In the genomic region with DNA sequence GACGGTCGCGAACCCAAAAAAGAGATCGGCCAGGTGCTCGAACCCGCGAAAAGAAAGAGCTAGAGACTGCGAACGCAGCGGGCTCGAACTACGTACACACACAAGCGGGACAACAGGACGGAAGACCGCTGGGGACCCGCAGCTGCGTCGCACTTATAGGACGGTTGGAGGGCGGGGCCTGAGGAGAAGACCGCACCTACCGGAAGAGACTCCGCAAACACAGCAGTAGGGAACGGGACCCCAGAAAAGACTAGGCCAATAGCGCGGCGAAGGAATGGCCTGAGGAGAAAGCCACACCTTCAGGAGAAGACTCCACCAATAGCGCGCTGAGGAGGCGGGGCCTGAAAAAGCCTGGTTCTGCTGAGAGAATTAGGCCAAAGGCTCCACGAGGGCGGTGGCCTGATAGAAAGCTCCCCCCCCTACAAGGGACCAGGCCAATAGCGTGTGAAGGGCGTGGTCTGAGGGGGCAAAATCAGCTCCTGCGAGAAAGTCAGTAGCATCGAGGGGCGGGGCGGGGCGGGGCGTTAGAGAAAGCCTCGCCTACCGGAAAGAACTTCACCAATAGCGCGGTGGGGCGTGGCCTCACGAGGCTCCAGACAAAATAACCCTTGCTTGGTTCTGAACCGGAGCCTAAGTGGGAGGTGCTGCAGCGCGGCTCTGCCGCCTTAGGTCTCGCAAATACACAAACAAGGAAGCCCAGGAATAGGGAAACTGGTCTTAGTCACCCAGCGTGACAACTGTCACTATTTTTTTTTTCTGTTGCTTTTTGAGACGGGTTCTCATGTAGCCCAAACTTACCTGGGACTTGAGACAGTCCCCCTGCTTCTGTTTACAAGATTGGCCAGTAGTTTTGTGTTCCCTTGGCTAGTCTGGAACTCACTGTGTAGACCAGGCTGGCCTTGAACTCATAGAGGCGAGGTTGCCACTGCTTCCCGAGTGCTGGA, we compare ENCODE assay signal across 8 mouse cellular contexts. TPM values are rescaled to one million over a fixed set of nuclear protein-coding genes. Genes with fewer than 3 reads are reported as not detected.
DNase-seq lines count a peak whose midpoint lies in the region; ATAC-seq and TF ChIP-seq lines count a peak whose summit lies in the region.

Gene Arrdc2 (minus strand): TSS at position 313 of the 944 bp plus-strand sequence.

- peak within 1 kb of the TSS; percentile 93 for H3K27ac ChIP-seq in bone marrow, adult 2 months (ENCODE audit: control insufficient read depth, insufficient read depth, low read depth, low read length, poor library complexity)
- H3K27ac ChIP-seq in embryonic facial prominence, embryonic 15.5 days (replicated peaks) = peak within 1 kb of the TSS; percentile 95
- peak within 1 kb of the TSS; percentile 85 for H3K27ac ChIP-seq in limb, embryonic 14.5 days (replicated peaks; ENCODE audit: low read depth, low read length)
- H3K27ac ChIP-seq in midbrain, postnatal 0 days (ENCODE audit: low read depth, low read length) = peak within 1 kb of the TSS; percentile 83

- no peaks in the 10 kb centered on the region for H3K9me3 ChIP-seq in embryonic facial prominence, embryonic 15.5 days (replicated peaks)
- no peaks in the 10 kb centered on the region for H3K9me3 ChIP-seq in limb, embryonic 14.5 days (ENCODE audit: control insufficient read depth, low read length)
- H3K9me3 ChIP-seq in midbrain, postnatal 0 days (ENCODE audit: low read length) = no peaks in the 10 kb centered on the region

- DNase-seq in 416B (ENCODE audit: low read depth) = peak; percentile 100
- peak; percentile 99 for DNase-seq in heart, adult 8-10 months (ENCODE audit: low spot score)
- peak; percentile 100 for DNase-seq in kidney, adult 9 months
- DNase-seq in limb, embryonic 14.5 days (ENCODE audit: low spot score) = peak; percentile 100
- peak; percentile 100 for DNase-seq in midbrain, postnatal 0 days (ENCODE audit: low spot score)
- peak; percentile 95 to 97 for DNase-seq in spleen, postnatal 14 days (ENCODE audit: low spot score in 2 of 2)

- H3K4me1 ChIP-seq in bone marrow, adult 2 months (ENCODE audit: control insufficient read depth, insufficient read depth, low read length) = peaks cover 5% of the 10 kb centered on the region
- H3K4me1 ChIP-seq in embryonic facial prominence, embryonic 15.5 days = peaks cover 19% of the 10 kb centered on the region
- 0 out of 2 replicates have a peak, but pooled peaks cover 3% of the 10 kb centered on the region for H3K4me1 ChIP-seq in limb, embryonic 14.5 days (ENCODE audit: control insufficient read depth, insufficient read depth, low read length)
- no peaks in the 10 kb centered on the region for H3K4me1 ChIP-seq in midbrain, postnatal 0 days (ENCODE audit: insufficient read depth, low read length)

- peak; percentile 97 for ATAC-seq in embryonic facial prominence, embryonic 15.5 days (ENCODE audit: insufficient number of reproducible peaks, low FRiP score, low TSS enrichment, low read depth)
- ATAC-seq in limb, embryonic 14.5 days (ENCODE audit: low FRiP score, low read depth) = peak; percentile 98
- peak; percentile 96 for ATAC-seq in midbrain, postnatal 0 days (ENCODE audit: low FRiP score)

- peaks cover 11% of the 10 kb centered on the region; the same call in 1 of the 2 replicates for H3K36me3 ChIP-seq in embryonic facial prominence, embryonic 15.5 days
- H3K36me3 ChIP-seq in limb, embryonic 14.5 days (ENCODE audit: control insufficient read depth, insufficient read depth, low read length) = peaks cover 18% of the 10 kb centered on the region; the same call in 1 of the 2 replicates
- H3K36me3 ChIP-seq in midbrain, postnatal 0 days (ENCODE audit: insufficient read depth, low read length) = peaks cover 6% of the 10 kb centered on the region; the same call in 1 of the 2 replicates

- peak within 1 kb of the TSS; percentile 79 for H3K4me3 ChIP-seq in bone marrow, adult 2 months (replicated peaks; ENCODE audit: control insufficient read depth, low read depth, low read length)
- H3K4me3 ChIP-seq in embryonic facial prominence, embryonic 15.5 days (replicated peaks) = peak within 1 kb of the TSS; percentile 75
- peak within 1 kb of the TSS; percentile 67 for H3K4me3 ChIP-seq in limb, embryonic 14.5 days (replicated peaks; ENCODE audit: low read length)
- peak within 1 kb of the TSS; percentile 46 for H3K4me3 ChIP-seq in midbrain, postnatal 0 days (ENCODE audit: low read depth, low read length)

- 2% methylated on average over 55 of the region's 55 CpGs for WGBS in bone marrow, adult 2 months
- 1% methylated on average over 55 of the region's 55 CpGs for WGBS in embryonic facial prominence, embryonic 15.5 days
- WGBS in limb, embryonic 14.5 days = 3% methylated on average over 45 of the region's 55 CpGs
- WGBS in midbrain, postnatal 0 days = 2% methylated on average over 55 of the region's 55 CpGs

- peak; percentile 99 for TF ChIP-seq POLR2A in bone marrow, adult 2 months (IDR thresholded peaks at IDR 0.05; ENCODE audit: borderline replicate concordance, control insufficient read depth, low read depth, low read length)
- peak; percentile 90; the same call in 1 of the 2 replicates for TF ChIP-seq POLR2A in limb, embryonic 14.5 days (IDR thresholded peaks at IDR 0.05; ENCODE audit: borderline replicate concordance, extremely low read depth, insufficient read depth, insufficient read length)

- peak within 1 kb of the TSS; percentile 70 for H3K4me2 ChIP-seq in embryonic facial prominence, embryonic 15.5 days (replicated peaks)
- H3K4me2 ChIP-seq in limb, embryonic 14.5 days (replicated peaks; ENCODE audit: low read depth, low read length, severe bottlenecking) = peak within 1 kb of the TSS; percentile 85
- peak within 1 kb of the TSS; percentile 51 for H3K4me2 ChIP-seq in midbrain, postnatal 0 days (ENCODE audit: low read depth, low read length, poor library complexity, severe bottlenecking)

- peak within 1 kb of the TSS; percentile 61 for H3K9ac ChIP-seq in embryonic facial prominence, embryonic 15.5 days
- peak within 1 kb of the TSS; percentile 68 for H3K9ac ChIP-seq in limb, embryonic 14.5 days (ENCODE audit: low read depth, low read length, severe bottlenecking)
- H3K9ac ChIP-seq in midbrain, postnatal 0 days (replicated peaks; ENCODE audit: low read length, poor library complexity, severe bottlenecking) = peak within 1 kb of the TSS; percentile 71

- 0 out of 2 replicates have a peak, but pooled peaks cover 3% of the 10 kb centered on the region for H3K27me3 ChIP-seq in embryonic facial prominence, embryonic 15.5 days
- no peaks in the 10 kb centered on the region for H3K27me3 ChIP-seq in limb, embryonic 14.5 days (ENCODE audit: control insufficient read depth, insufficient read depth, low read length)
- no peaks in the 10 kb centered on the region for H3K27me3 ChIP-seq in midbrain, postnatal 0 days (ENCODE audit: insufficient read depth, low read length)

- no peak for TF ChIP-seq CTCF in bone marrow, adult 2 months (IDR thresholded peaks at IDR 0.05; ENCODE audit: control insufficient read depth, insufficient read depth, low read length)
- TF ChIP-seq CTCF in midbrain, postnatal 0 days (IDR thresholded peaks at IDR 0.05) = peak; percentile 11; the same call in 1 of the 2 replicates

RNA-seq across cellular contexts. Expression of gene Arrdc2, which starts in this region (rescaled TPM):
- 19.1 and 44.8 TPM in 2 replicates for polyA plus RNA-seq in bone marrow, adult 2 months (2011; ENCODE audit: insufficient read depth, insufficient read length, low replicate concordance, missing spikeins)
- polyA plus RNA-seq in embryonic facial prominence, embryonic 15.5 days (2015; fragmentation: Nextera tagmentation; extraction: Ambion mirVana) = 9.3 and 10.1 TPM in 2 replicates
- 10 to 100 TPM in 3 of 4 experiments, 1 to 10 TPM in 1; 7.9 to 23.0 (median 13.6) TPM for total RNA-seq in heart, adult 8-10 months (2022)
- polyA plus RNA-seq in limb, embryonic 14.5 days (2012; rRNA removed) = 21.5 and 36.9 TPM in 2 replicates
- 6.1 and 8.6 TPM in 2 replicates for polyA plus RNA-seq in limb, embryonic 14.5 days (2014; fragmentation: Nextera tagmentation; extraction: Ambion mirVana)
- 13.6 TPM in 2 replicates for total RNA-seq in midbrain, postnatal 0 days (2014; rRNA removed)
- polyA plus RNA-seq in midbrain, postnatal 0 days (2015; fragmentation: Nextera tagmentation; extraction: Ambion mirVana) = 6.0 and 6.6 TPM in 2 replicates

Comparison
In these comparisons a context has a peak if more than half of its experiments do, and no peak if none do; other contexts are left out.
1. Peak in every context shown above with its lines: DNase-seq, ATAC-seq, H3K4me3 ChIP-seq and H3K27ac ChIP-seq.